Mouse (Mus musculus) megakaryocyte, adult 5-6 weeks (primary cell): ENCODE data around the gene Tmem163. TPM values are rescaled to one million over a fixed set of nuclear protein-coding genes. Genes with fewer than 3 reads are reported as not detected.
A peak's percentile ranks its signal among the peaks of the same experiment; 100 is the strongest.

Experiments
- ATAC-seq: 2 replicates; pipeline ENCODE4 v1.8.0; 2016; ENCODE audit warnings: mild to moderate bottlenecking, inconsistent platforms; ENCODE audit not compliant: poor library complexity, severe bottlenecking
- total RNA-seq, 2 experiments: library from RNA; stranded (forward) in 1 of 2; stranded (reverse) in 1 of 2; fragments of 153-499, 151-499 nt in 1 of 2; fragments of 221-1000, 200-1000 nt in 1 of 2; gene quantifications; 2 replicates each; pipeline versions ENCODE4 v1.2.3 to v1.2.4; 2015 to 2017

The Tmem163 gene
- total RNA-seq (2015), result 0.16 TPM in 1 of 2 replicates, not detected in the other
- total RNA-seq (2017), result 0.12 and 0.73 TPM in 2 replicates

GRCm38 (mm10) chr1:127679498-127680133 is at the start of gene Tmem163:
Tmem163 (minus strand) TSS chr1:127679548.
- ATAC-seq, result peak; percentile 56

DNA sequence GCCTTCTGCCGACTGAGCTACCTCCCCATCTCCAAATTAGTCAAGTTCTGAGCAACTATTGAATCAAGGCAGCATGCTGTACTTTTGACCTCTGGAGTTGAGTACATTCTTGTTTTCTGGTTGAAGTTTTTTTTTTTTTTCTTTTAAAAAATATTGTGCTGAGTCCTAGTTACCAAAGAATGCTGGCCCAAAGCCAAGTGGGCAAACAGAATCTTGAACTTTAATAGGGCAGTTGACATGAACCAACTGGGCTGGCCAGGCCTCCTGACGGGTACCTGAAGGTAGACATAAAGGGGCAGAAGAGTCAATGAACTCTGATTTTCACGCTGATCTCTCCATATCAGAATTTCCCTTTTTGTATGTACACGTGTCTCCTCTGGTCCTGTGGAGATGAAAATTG is 49.7 kb upstream of the Tmem163 start, which contains the start of gene Acmsd:
TSS of gene Acmsd (plus strand) at position 318 of the 400 bp plus-strand sequence.
- ATAC-seq, result no peak

GRCm38 (mm10) chr1:127723596-127723995 is 44.2 kb upstream of the Tmem163 start:
- no peak for ATAC-seq

DNA sequence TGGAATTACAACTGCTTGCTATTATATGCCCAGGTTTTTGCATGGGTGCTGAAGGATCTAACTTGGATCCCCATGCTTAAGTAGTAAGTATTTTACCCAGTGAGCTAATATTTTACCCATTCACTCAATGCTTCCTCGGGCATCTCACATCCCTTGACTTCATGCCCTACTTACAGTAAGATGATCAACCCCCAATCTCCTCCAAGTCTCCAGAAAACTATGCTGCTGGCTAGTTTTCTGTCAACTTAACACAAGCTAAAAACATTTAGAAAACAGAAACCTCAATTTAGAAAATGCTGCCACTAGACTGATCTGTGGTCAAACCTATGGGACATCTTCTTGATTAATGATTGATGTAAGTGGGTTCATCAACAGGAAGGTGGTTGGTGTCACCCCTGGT is 38.9 kb upstream of the Tmem163 start:
- no peak for ATAC-seq

GRCm38 (mm10) chr1:127716441-127716840 is 37.1 kb upstream of the Tmem163 start:
- ATAC-seq, result no peak

- no peak for ATAC-seq
Observed at GRCm38 (mm10) chr1:127706269-127706668, 26.9 kb upstream of the Tmem163 start.

DNA sequence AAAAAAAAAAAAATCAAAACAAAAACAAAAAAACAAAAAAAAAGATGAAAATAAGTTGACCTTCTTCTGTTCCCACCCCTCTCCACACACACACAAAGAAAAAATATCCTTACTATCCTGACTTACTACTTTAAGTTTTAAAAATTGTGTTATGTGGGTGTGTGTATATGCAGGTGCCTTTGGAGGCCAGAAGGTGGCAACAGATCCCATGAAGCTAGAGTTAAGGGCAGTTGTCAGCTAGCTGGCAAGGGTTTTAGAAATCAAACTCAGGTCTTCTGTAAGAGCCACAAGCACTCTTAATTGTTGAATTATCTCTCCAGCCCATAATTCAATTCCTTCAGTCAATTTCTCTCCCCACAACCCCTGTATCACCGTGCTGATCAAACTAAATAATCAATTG is 22.8 kb upstream of the Tmem163 start:
- no peak for ATAC-seq

DNA sequence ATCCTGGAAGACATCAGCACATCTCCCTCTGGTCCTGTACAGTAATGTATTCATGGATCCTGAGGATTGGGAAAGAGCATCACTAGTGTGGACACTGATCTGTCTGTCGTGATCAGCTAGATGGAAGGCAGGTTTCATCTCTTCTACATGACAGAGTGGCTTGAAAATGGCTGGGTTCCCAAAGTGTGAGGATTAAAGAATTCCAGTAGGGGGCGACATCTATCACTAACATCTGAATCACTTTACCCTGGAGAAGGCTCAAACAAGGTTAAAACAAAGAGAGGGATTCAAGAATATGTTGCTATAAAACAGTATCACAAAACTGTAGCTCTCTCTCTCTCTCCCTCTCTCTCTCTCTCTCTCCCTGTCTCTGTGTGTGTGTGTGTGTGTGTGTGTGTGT is 17.2 kb upstream of the Tmem163 start:
- ATAC-seq, result no peak

GRCm38 (mm10) chr1:127677661-127678580 is 1.4 kb downstream of the Tmem163 start:
- peak; percentile 43 for ATAC-seq

DNA sequence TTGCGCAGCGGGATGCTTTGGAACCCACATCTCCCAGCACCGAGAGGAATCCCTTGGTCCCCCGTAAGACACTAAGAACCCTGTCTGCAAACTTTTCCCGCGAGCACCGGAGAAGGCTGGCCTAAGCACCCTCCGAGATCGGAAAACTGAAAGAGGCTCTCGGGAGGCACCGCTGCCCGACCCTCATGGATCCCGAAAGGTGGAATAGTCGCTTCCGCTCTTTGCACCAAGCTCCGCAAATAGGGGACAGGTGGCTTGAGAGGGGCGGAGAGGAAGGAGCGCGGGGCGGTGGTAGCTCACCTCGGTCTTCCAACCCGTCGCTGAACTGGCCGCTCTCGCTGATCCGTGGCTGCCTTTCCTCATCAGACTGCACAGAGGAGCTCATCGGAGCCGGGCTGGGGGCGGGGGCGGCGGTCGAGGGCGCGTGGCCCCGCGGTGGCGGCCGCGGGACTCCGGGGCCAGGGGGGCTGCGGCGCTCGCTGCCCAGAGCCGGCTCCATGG is 2.2 kb downstream of the Tmem163 start:
- ATAC-seq, result no peak

DNA sequence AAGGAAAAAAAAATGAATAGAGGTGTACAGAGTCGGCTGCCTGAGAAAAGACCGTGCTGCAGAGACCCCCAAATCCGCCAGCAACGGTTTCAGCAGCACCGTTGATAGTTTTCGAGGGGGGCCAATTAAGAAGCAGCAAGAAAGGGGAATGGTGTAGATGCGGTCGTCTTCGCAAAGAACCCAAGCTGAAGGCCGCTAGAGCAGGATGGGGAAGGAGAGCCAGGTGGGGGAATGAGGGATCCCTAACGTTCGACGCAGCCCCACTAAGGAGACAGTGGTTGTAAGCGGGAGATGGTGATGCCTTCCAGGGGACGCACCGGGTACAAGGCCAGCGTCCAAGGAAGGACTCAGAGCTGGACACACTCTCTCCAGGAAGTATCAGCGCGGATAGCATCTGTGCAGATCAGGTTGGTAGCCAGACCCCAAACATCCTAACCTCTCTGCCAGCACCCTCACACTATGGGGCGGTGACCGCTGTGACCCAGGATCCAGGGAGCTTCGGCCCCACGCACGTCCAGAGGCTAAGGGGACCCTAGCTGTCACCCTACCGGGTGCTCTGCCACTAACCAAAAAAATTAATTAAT is 2.7 kb downstream of the Tmem163 start:
- no peak for ATAC-seq

DNA sequence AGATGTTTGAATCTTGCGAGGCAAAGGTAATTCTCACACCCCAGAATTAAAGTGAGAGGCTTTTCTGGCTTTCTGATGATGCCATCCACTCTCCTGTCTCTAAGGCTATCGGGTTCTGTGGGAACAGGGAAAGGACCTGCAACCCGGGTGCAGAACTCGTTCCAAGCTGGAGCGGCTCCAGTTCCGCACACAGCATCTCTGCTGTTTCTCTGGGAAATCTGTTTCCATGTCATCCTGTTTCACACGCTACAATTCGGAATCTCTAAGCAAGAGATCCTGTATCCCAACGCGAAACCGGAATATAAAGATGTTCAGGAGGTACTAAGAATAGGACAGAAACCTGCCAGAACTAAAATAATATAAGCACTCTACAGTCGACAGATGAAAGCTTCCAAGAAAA is 3.2 kb downstream of the Tmem163 start:
- no peak for ATAC-seq

DNA sequence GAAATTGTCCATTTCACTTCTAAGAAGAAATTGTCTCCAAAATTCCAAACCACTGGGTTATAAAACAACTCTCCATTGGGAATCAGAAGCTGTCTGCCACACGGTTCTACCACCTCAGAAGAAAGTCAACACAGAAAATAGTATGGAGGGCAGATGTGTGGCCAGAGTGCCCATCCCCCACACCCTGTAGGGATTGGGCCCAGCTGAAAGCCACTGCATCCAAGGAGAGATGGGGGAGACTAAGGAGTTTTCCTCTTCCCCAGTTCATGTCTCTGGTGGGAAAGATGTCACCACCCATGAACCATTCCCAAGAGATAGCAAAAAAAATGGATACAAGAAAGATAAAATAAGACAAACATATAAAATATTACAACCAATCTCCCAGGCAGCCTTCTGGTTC is 4.1 kb downstream of the Tmem163 start:
- ATAC-seq, result no peak

GRCm38 (mm10) chr1:127673221-127674050 is 5.9 kb downstream of the Tmem163 start:
- ATAC-seq, result no peak

GRCm38 (mm10) chr1:127668161-127668560 is 11.2 kb downstream of the Tmem163 start:
- no peak for ATAC-seq

GRCm38 (mm10) chr1:127667110-127667860 is 12.1 kb downstream of the Tmem163 start:
- no peak for ATAC-seq

DNA sequence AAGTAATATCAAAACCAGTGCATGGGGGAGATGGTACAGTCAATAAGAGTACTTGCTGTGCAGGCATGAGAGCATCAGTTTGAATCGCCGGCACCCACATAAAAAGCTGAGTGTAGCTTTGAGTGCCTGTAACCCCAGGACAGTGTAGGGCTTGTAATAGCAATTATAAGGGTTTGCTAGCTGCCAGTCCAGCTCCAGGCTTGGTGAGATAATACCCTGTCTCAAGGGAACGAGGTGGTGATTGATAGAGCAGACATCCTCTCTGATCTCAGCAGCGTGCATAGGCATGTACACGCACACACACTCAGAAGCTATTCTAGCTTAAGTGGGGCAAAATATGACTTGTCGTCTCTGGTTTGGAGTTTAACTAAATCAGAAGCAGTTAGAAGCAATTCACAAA is 13.1 kb downstream of the Tmem163 start:
- no peak for ATAC-seq

DNA sequence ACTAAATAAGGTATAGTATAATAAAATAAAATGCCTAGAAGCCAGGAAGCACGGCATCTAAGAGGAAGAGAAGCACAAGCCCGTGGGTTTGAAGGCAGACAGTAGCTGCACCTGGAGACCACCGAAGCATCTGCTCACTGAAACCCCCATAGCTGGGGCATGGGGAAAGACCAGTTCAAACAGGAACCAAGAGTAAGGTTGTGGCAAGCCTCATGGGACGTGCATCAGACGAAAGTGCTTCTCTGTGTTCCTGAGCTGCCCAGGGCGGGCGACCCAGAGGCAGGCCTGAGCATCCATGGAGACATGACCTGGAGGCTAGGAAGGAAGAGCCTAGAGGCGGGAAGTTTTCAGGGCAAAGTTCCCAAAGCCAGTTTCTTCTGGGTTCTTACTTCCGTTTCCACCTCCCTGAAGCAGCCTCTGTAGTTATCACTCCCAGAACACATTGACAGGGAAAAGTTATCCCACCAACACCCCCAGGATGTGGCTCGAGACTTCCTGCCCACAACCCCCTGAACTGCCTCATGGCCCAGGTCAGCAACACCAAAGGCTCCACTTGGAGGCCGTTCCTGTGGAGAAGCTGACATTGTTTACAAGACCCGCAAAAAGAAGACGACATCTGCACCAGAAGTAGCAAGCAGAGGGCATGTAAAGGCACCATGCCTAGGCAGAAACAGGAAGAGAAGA is 16.8 kb downstream of the Tmem163 start:
- peak; percentile 27; the same call in 1 of the 2 replicates for ATAC-seq
